ENCODE assay signal across 9 mouse cellular contexts in the genomic region with DNA sequence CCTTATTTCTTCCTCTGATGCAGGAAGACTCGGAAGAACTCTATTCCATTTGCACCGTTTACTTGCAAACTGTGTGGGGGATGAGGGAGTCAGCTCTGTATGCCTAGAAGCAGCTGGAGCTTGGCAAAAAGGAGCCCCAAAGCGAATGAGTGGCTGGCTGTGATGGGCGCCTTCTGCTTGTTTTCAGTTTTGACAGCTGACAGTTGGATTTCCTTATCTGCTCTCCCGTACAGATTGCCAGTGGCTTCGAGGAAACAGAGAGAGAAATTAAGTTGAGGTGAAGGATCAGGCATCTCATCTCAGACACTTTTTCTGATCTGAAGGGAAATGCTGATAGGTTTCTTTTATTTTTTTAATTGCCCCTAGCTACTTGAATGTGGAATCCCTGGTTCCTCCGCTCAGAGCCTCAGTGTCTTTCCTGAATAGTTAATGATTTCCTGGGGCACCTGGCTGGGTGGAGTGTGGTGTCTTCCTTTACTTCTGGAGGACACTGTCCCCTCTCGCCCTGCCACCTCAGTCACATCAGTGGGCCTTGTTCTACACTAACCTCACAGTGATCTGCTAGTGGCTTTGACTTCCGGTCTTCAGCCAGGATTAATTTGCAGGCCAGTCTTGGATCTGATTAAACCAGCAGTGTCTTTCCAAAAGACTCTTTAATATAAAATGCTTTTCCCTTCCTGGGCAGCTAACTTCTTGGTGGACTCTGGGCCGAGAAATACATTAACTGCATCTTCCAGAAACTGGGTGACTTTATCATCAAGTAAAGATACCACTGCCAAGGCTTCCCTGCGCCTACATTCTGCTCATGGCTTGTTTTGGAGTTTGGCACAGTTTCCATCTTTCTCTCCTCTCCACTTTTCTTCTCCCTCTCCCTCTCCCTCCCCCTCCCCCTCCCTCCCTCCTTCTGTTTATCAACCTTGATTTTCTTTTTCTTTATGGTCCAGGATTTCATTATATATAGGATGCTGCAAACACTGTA. TPM values are rescaled to one million over a fixed set of nuclear protein-coding genes. Genes with fewer than 3 reads are reported as not detected.
DNase-seq lines count a peak whose midpoint lies in the region; ATAC-seq and TF ChIP-seq lines count a peak whose summit lies in the region.
"Had no signal": no experiment of that assay in that cellular context is flagged by ENCODE, and none has a peak within 500 bp of the region (broad histone marks: within the 10 kb centered on the region; RNA-seq: fewer than 3 reads in every experiment).

No protein-coding gene starts in this region.

- WGBS in lung, embryonic 15.5 days, result 33% methylated on average over 11 of the region's 11 CpGs
- 23% methylated on average over 11 of the region's 11 CpGs for WGBS in small intestine, adult 2 months

- no peak for TF ChIP-seq POLR2A in small intestine, adult 2 months (IDR thresholded peaks at IDR 0.05; ENCODE audit: low read depth, low read length)

- H3K27ac ChIP-seq in lung, embryonic 15.5 days, result peak overlapping the region; percentile 70
- peak overlapping the region; percentile 48 for H3K27ac ChIP-seq in small intestine, adult 2 months (ENCODE audit: insufficient read depth, low read depth, low read length)
- H3K27ac ChIP-seq: embryonic facial prominence, embryonic 15.5 days had no signal

- H3K27me3 ChIP-seq in lung, embryonic 15.5 days, result no peaks in the 10 kb centered on the region
- no peaks in the 10 kb centered on the region for H3K27me3 ChIP-seq in small intestine, adult 2 months (ENCODE audit: control insufficient read depth, insufficient read depth, low read length)
- H3K27me3 ChIP-seq: embryonic facial prominence, embryonic 15.5 days had no signal

- H3K4me1 ChIP-seq in lung, embryonic 15.5 days, result peaks cover 23% of the 10 kb centered on the region
- peaks cover 22% of the 10 kb centered on the region for H3K4me1 ChIP-seq in small intestine, adult 2 months (ENCODE audit: control insufficient read depth, insufficient read depth, insufficient read length, low read length)

- TF ChIP-seq CTCF in small intestine, adult 2 months (IDR thresholded peaks at IDR 0.05; ENCODE audit: extremely low read depth, insufficient read length, insufficient replicate concordance, low read depth, low read length), result no peak

- H3K9me3 ChIP-seq in lung, embryonic 15.5 days, result no peaks in the 10 kb centered on the region
- H3K9me3 ChIP-seq: embryonic facial prominence, embryonic 15.5 days had no signal

- no peak overlapping the region for H3K9ac ChIP-seq in lung, embryonic 15.5 days
- H3K9ac ChIP-seq: embryonic facial prominence, embryonic 15.5 days had no signal

- no peaks in the 10 kb centered on the region for H3K36me3 ChIP-seq in lung, embryonic 15.5 days
- H3K36me3 ChIP-seq in small intestine, adult 2 months (ENCODE audit: control insufficient read depth, insufficient read depth, low read length), result 0 out of 2 replicates have a peak, but pooled peaks cover 1% of the 10 kb centered on the region

- ATAC-seq in lung, embryonic 15.5 days (ENCODE audit: borderline replicate concordance, extremely low read depth, low FRiP score, low TSS enrichment), result peak; percentile 88

- H3K4me2 ChIP-seq in lung, embryonic 15.5 days, result peak overlapping the region; percentile 31
- H3K4me2 ChIP-seq: embryonic facial prominence, embryonic 15.5 days had no signal

- peak; percentile 57 to 65 for DNase-seq in kidney, postnatal 4 days
- no peak for DNase-seq in kidney, adult 18-20 months
- peak; percentile 41 for DNase-seq in heart, postnatal 4 days
- no peak for DNase-seq in gastrocnemius, adult 18-20 months (ENCODE audit: low spot score)
- no peak for DNase-seq in cerebellum, adult 9-11 months
- no peak for DNase-seq in thymus, postnatal 14 days

- no peak overlapping the region for H3K4me3 ChIP-seq in lung, embryonic 15.5 days
- H3K4me3 ChIP-seq in small intestine, adult 2 months (ENCODE audit: low read depth, low read length), result no peak overlapping the region
- H3K4me3 ChIP-seq: embryonic facial prominence, embryonic 15.5 days had no signal

RNA-seq across cellular contexts. Expression of a gene that starts 55.4 kb away (rescaled TPM):
- 10 to 100 TPM; 53.7 to 56.5 TPM for total RNA-seq in heart, postnatal 4 days (2021)
- polyA plus RNA-seq in lung, embryonic 15.5 days (2015; fragmentation: Nextera tagmentation; extraction: Ambion mirVana), result 40.7 and 43.7 TPM in 2 replicates
- 2.2 and 3.8 TPM in 2 replicates for polyA plus RNA-seq in small intestine, adult 2 months (2012; rRNA removed)
- 1 to 10 TPM; 5.6 to 6.0 TPM for total RNA-seq in gastrocnemius, adult 18-20 months (2021)

Comparison
In these comparisons a context has a peak if more than half of its experiments do, and no peak if none do; other contexts are left out.
1. DNase-seq: peak in kidney, postnatal 4 days (2 of 2) and heart, postnatal 4 days (single experiment); none in kidney, adult 18-20 months (single experiment), gastrocnemius, adult 18-20 months (single experiment), cerebellum, adult 9-11 months (single experiment) and thymus, postnatal 14 days (single experiment).
2. RNA of a gene that starts 55.4 kb away (total RNA-seq): 53.7 to 56.5 TPM in heart, postnatal 4 days; 5.6 to 6.0 TPM in gastrocnemius, adult 18-20 months; every median in the first group is over 4 times any median in the second.